In the genomic region with DNA sequence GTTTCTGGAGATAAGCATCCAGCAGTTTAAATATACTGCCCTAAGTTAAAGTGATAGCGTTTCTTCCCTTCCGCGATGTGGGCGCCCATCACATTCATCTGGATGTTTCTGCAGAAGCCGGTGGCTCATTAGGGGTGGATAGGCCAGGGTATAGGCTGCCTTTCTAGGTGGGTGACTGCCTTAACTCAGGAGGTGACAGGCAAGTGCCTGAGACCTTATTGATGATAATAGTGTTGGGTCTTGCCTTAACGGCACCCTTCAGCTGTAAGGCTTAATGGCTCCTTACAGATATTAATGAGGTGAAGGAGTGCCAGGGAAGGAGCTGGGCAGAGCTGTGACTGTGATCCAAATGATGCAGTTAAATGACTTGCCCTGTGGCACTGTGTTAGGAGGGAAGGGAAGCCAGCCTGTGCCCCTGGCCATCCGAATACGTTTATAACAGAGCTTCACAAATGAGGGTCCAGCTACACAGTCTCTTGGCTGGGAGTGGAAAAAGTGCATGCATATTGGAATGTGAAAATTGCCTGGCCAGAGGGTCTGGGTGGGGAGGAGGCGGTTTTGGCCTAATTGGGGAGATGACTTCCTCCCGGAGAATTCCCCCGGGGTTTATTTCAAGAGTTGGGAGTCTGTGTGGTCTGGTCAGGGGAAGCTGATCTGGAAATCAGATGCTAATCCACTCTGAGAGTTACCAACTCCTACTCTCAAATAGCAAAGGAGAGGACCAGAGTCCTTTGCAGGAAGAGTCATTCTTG, we compare ENCODE assay signal across 17 mouse cellular contexts.
DNase-seq lines count a peak whose midpoint lies in the region; ATAC-seq and TF ChIP-seq lines count a peak whose summit lies in the region.
"Had no signal": no experiment of that assay in that cellular context is flagged by ENCODE, and none has a peak within 500 bp of the region (broad histone marks: within the 10 kb centered on the region; RNA-seq: fewer than 3 reads in every experiment).

No protein-coding gene starts in this region.

- no peak for TF ChIP-seq POLR2A in brain, embryonic 14.5 days (IDR thresholded peaks at IDR 0.05; ENCODE audit: borderline replicate concordance, extremely low read depth, insufficient read depth, insufficient read length, poor library complexity, severe bottlenecking)

- DNase-seq in kidney, postnatal 0 days (ENCODE audit: low spot score), result peak; percentile 72
- no peak for DNase-seq in kidney, postnatal 25 days
- DNase-seq in brain, embryonic 14.5 days (ENCODE audit: low read depth), result peak; percentile 39
- peak; percentile 65 for DNase-seq in forelimb bud, embryonic 11.5 days (ENCODE audit: low read depth, low spot score)
- peak; percentile 20 for DNase-seq in retina, embryonic 14.5 days (ENCODE audit: low spot score)
- DNase-seq in hindbrain, embryonic 14.5 days (ENCODE audit: low spot score), result no peak
- no peak for DNase-seq in cerebellum, postnatal 14 days
- DNase-seq: cerebellum, adult 9-11 months; heart, postnatal 4 days; kidney, adult 9 months; layer of hippocampus, postnatal 36 days; thymus, adult 18-20 months had no signal

- ATAC-seq in kidney, postnatal 0 days (replicated peaks; ENCODE audit: low FRiP score, low read depth), result no peak; the same call in 1 of the 2 replicates
- ATAC-seq in hindbrain, embryonic 14.5 days (ENCODE audit: low FRiP score), result no peak
- ATAC-seq: lung, postnatal 0 days had no signal

- no peak overlapping the region for H3K9ac ChIP-seq in kidney, postnatal 0 days (ENCODE audit: low read depth, low read length)
- H3K9ac ChIP-seq in hindbrain, embryonic 14.5 days, result no peak overlapping the region
- H3K9ac ChIP-seq: forebrain, embryonic 12.5 days; heart, embryonic 13.5 days; liver, embryonic 14.5 days had no signal

- no peak overlapping the region for H3K27ac ChIP-seq in kidney, postnatal 0 days
- H3K27ac ChIP-seq in hindbrain, embryonic 14.5 days, result no peak overlapping the region
- H3K27ac ChIP-seq: forebrain, embryonic 12.5 days; heart, embryonic 13.5 days; liver, embryonic 14.5 days had no signal

- TF ChIP-seq CTCF in kidney, postnatal 0 days (IDR thresholded peaks at IDR 0.05; ENCODE audit: low read depth), result no peak
- no peak for TF ChIP-seq CTCF in brain, embryonic 14.5 days (IDR thresholded peaks at IDR 0.05; ENCODE audit: borderline replicate concordance, extremely low read depth, insufficient read depth, insufficient read length)

- H3K4me3 ChIP-seq in kidney, postnatal 0 days (replicated peaks; ENCODE audit: low read depth, low read length), result no peak overlapping the region
- H3K4me3 ChIP-seq in hindbrain, embryonic 14.5 days (replicated peaks; ENCODE audit: low read length), result no peak overlapping the region
- H3K4me3 ChIP-seq: forebrain, embryonic 12.5 days; heart, embryonic 13.5 days; myocyte had no signal

- H3K27me3 ChIP-seq in kidney, postnatal 0 days (ENCODE audit: insufficient read depth, low read length), result no peaks in the 10 kb centered on the region
- H3K27me3 ChIP-seq in hindbrain, embryonic 14.5 days (ENCODE audit: control insufficient read depth, insufficient read depth, low read length), result no peaks in the 10 kb centered on the region

- H3K4me1 ChIP-seq in kidney, postnatal 0 days (replicated peaks; ENCODE audit: insufficient read depth, low read length), result peaks cover 5% of the 10 kb centered on the region; the same call in 1 of the 2 replicates
- no peaks in the 10 kb centered on the region for H3K4me1 ChIP-seq in hindbrain, embryonic 14.5 days (replicated peaks; ENCODE audit: control insufficient read depth, insufficient read depth, low read length)
- H3K4me1 ChIP-seq: forebrain, embryonic 12.5 days had no signal

- H3K36me3 ChIP-seq in kidney, postnatal 0 days (ENCODE audit: insufficient read depth, low read length), result no peaks in the 10 kb centered on the region
- H3K36me3 ChIP-seq in hindbrain, embryonic 14.5 days (replicated peaks; ENCODE audit: control insufficient read depth, insufficient read depth), result no peaks in the 10 kb centered on the region
- H3K36me3 ChIP-seq: forebrain, embryonic 12.5 days; heart, embryonic 13.5 days had no signal

- H3K9me3 ChIP-seq in kidney, postnatal 0 days (replicated peaks; ENCODE audit: low read length), result no peaks in the 10 kb centered on the region
- H3K9me3 ChIP-seq in hindbrain, embryonic 14.5 days (ENCODE audit: control insufficient read depth, low read length), result no peaks in the 10 kb centered on the region
- H3K9me3 ChIP-seq: forebrain, embryonic 12.5 days had no signal

- 59% methylated on average over 11 of the region's 11 CpGs for WGBS in kidney, postnatal 0 days
- WGBS in hindbrain, embryonic 14.5 days, result 76% methylated on average over 11 of the region's 11 CpGs

- H3K4me2 ChIP-seq in kidney, postnatal 0 days (ENCODE audit: low read length), result no peak overlapping the region
- no peak overlapping the region for H3K4me2 ChIP-seq in hindbrain, embryonic 14.5 days (replicated peaks)
- H3K4me2 ChIP-seq: forebrain, embryonic 12.5 days; heart, embryonic 13.5 days had no signal

Comparison
In these comparisons a context has a peak if more than half of its experiments do, and no peak if none do; other contexts are left out.
1. DNase-seq: peak in kidney, postnatal 0 days (single experiment), brain, embryonic 14.5 days (single experiment), forelimb bud, embryonic 11.5 days (single experiment) and retina, embryonic 14.5 days (single experiment); none in kidney, postnatal 25 days (0 of 2), hindbrain, embryonic 14.5 days (single experiment) and cerebellum, postnatal 14 days (0 of 2).